Mouse (Mus musculus): ENCODE measurements at regions not wholly inside any gene's neighbourhood (a gene's known extent, or its start where the extent isn't known, plus 50 kb on each side); places are given as distances from the start of the nearest gene placed in this dataset.

- Histone ChIP-seq H3K9ac (ENCODE audit: low read depth, low read length) (no peak overlapping the region), H3K36me3 (ENCODE audit: control insufficient read depth, insufficient read depth, low read length) (no peaks in the 10 kb centered on the region), H3K79me2 (ENCODE audit: control insufficient read depth, insufficient read depth, low read length) (no peaks in the 10 kb centered on the region), H3K4me3 (ENCODE audit: insufficient read depth, low read depth, low read length) (no peak overlapping the region), H3K4me1 (ENCODE audit: control insufficient read depth, insufficient read depth, low read length) (no peaks in the 10 kb centered on the region), H3K27ac (replicated peaks; ENCODE audit: insufficient read depth, low read depth, low read length) (no peak overlapping the region), H3K27me3 (ENCODE audit: control insufficient read depth, insufficient read depth, low read length) (no peaks in the 10 kb centered on the region)
- DNase-seq (ENCODE audit: extremely low read depth, low read depth, low spot score) = no peak
- TF ChIP-seq CTCF (IDR thresholded peaks at IDR 0.05; ENCODE audit: low read depth, low read length) (no peak), POLR2A (IDR thresholded peaks at IDR 0.05; ENCODE audit: extremely low read depth, insufficient read depth, low read length) (no peak)
- WGBS = 56% methylated on average over 1 of the region's 1 CpGs
Measured at GRCm38 (mm10) chr1:19384856-19385255, 176.1 kb downstream of the Tfap2b start.

GRCm38 (mm10) chr1:19388864-19389505 is 180.3 kb downstream of the Tfap2b start:
- H3K27ac ChIP-seq (replicated peaks; ENCODE audit: insufficient read depth, low read depth, low read length) = no peak overlapping the region
- H3K27me3 ChIP-seq (ENCODE audit: control insufficient read depth, insufficient read depth, low read length) = no peaks in the 10 kb centered on the region
- H3K4me1 ChIP-seq (ENCODE audit: control insufficient read depth, insufficient read depth, low read length) = no peaks in the 10 kb centered on the region
- no peak for TF ChIP-seq POLR2A (IDR thresholded peaks at IDR 0.05; ENCODE audit: extremely low read depth, insufficient read depth, low read length)
- TF ChIP-seq CTCF (IDR thresholded peaks at IDR 0.05; ENCODE audit: low read depth, low read length) = no peak
- no peaks in the 10 kb centered on the region for H3K79me2 ChIP-seq (ENCODE audit: control insufficient read depth, insufficient read depth, low read length)
- WGBS = 72% methylated on average over 1 of the region's 1 CpGs
- no peak overlapping the region for H3K9ac ChIP-seq (ENCODE audit: low read depth, low read length)
- no peak for DNase-seq (ENCODE audit: extremely low read depth, low read depth, low spot score)
- no peak overlapping the region for H3K4me3 ChIP-seq (ENCODE audit: insufficient read depth, low read depth, low read length)
- H3K36me3 ChIP-seq (ENCODE audit: control insufficient read depth, insufficient read depth, low read length) = no peaks in the 10 kb centered on the region

- H3K79me2 ChIP-seq (ENCODE audit: control insufficient read depth, insufficient read depth, low read length) = no peaks in the 10 kb centered on the region
- no peaks in the 10 kb centered on the region for H3K27me3 ChIP-seq (ENCODE audit: control insufficient read depth, insufficient read depth, low read length)
Measured at GRCm38 (mm10) chr1:19407556-19407955, 198.8 kb downstream of the Tfap2b start.

GRCm38 (mm10) chr1:19412345-19412744 is 203.6 kb downstream of the Tfap2b start:
- Histone ChIP-seq H3K9ac (ENCODE audit: low read depth, low read length) (no peak overlapping the region), H3K79me2 (ENCODE audit: control insufficient read depth, insufficient read depth, low read length) (no peaks in the 10 kb centered on the region), H3K27ac (replicated peaks; ENCODE audit: insufficient read depth, low read depth, low read length) (no peak overlapping the region), H3K4me1 (ENCODE audit: control insufficient read depth, insufficient read depth, low read length) (no peaks in the 10 kb centered on the region), H3K4me3 (ENCODE audit: insufficient read depth, low read depth, low read length) (no peak overlapping the region), H3K27me3 (ENCODE audit: control insufficient read depth, insufficient read depth, low read length) (no peaks in the 10 kb centered on the region), H3K36me3 (ENCODE audit: control insufficient read depth, insufficient read depth, low read length) (no peaks in the 10 kb centered on the region)
- no peak for TF ChIP-seq POLR2A (IDR thresholded peaks at IDR 0.05; ENCODE audit: extremely low read depth, insufficient read depth, low read length)
- TF ChIP-seq CTCF (IDR thresholded peaks at IDR 0.05; ENCODE audit: low read depth, low read length) = no peak
- no peak for DNase-seq (ENCODE audit: extremely low read depth, low read depth, low spot score)
- WGBS = 82% methylated on average over 4 of the region's 4 CpGs

More at GRCm38 (mm10) chr1:19407556-19407955, 198.8 kb downstream of the Tfap2b start:
- TF ChIP-seq CTCF (IDR thresholded peaks at IDR 0.05; ENCODE audit: low read depth, low read length) (no peak), POLR2A (IDR thresholded peaks at IDR 0.05; ENCODE audit: extremely low read depth, insufficient read depth, low read length) (no peak)
- Histone ChIP-seq H3K36me3 (ENCODE audit: control insufficient read depth, insufficient read depth, low read length) (no peaks in the 10 kb centered on the region), H3K4me3 (ENCODE audit: insufficient read depth, low read depth, low read length) (no peak overlapping the region), H3K9ac (ENCODE audit: low read depth, low read length) (no peak overlapping the region), H3K27ac (replicated peaks; ENCODE audit: insufficient read depth, low read depth, low read length) (no peak overlapping the region), H3K4me1 (ENCODE audit: control insufficient read depth, insufficient read depth, low read length) (no peaks in the 10 kb centered on the region)
- no peak for DNase-seq (ENCODE audit: extremely low read depth, low read depth, low spot score)
- 64% methylated on average over 2 of the region's 2 CpGs for WGBS

- WGBS = 56% methylated on average over 1 of the region's 1 CpGs
- no peaks in the 10 kb centered on the region for H3K27me3 ChIP-seq (ENCODE audit: control insufficient read depth, insufficient read depth, low read length)
- H3K4me1 ChIP-seq (ENCODE audit: control insufficient read depth, insufficient read depth, low read length) = no peaks in the 10 kb centered on the region
- H3K9ac ChIP-seq (ENCODE audit: low read depth, low read length) = no peak overlapping the region
- H3K36me3 ChIP-seq (ENCODE audit: control insufficient read depth, insufficient read depth, low read length) = no peaks in the 10 kb centered on the region
- no peaks in the 10 kb centered on the region for H3K79me2 ChIP-seq (ENCODE audit: control insufficient read depth, insufficient read depth, low read length)
- no peak overlapping the region for H3K4me3 ChIP-seq (ENCODE audit: insufficient read depth, low read depth, low read length)
- no peak for DNase-seq (ENCODE audit: extremely low read depth, low read depth, low spot score)
- H3K27ac ChIP-seq (replicated peaks; ENCODE audit: insufficient read depth, low read depth, low read length) = no peak overlapping the region
- TF ChIP-seq POLR2A (IDR thresholded peaks at IDR 0.05; ENCODE audit: extremely low read depth, insufficient read depth, low read length) (no peak), CTCF (IDR thresholded peaks at IDR 0.05; ENCODE audit: low read depth, low read length) (no peak)
Measured at GRCm38 (mm10) chr1:19421116-19421515, 212.4 kb downstream of the Tfap2b start.

GRCm38 (mm10) chr1:19450786-19451185 is 242.1 kb downstream of the Tfap2b start:
- WGBS = 88% methylated on average over 5 of the region's 5 CpGs
- H3K4me3 ChIP-seq (ENCODE audit: insufficient read depth, low read depth, low read length) = no peak overlapping the region
- no peak for TF ChIP-seq CTCF (IDR thresholded peaks at IDR 0.05; ENCODE audit: low read depth, low read length)
- TF ChIP-seq POLR2A (IDR thresholded peaks at IDR 0.05; ENCODE audit: extremely low read depth, insufficient read depth, low read length) = no peak
- no peaks in the 10 kb centered on the region for H3K79me2 ChIP-seq (ENCODE audit: control insufficient read depth, insufficient read depth, low read length)
- H3K9ac ChIP-seq (ENCODE audit: low read depth, low read length) = no peak overlapping the region
- H3K27ac ChIP-seq (replicated peaks; ENCODE audit: insufficient read depth, low read depth, low read length) = no peak overlapping the region
- no peak for DNase-seq (ENCODE audit: extremely low read depth, low read depth, low spot score)
- no peaks in the 10 kb centered on the region for H3K36me3 ChIP-seq (ENCODE audit: control insufficient read depth, insufficient read depth, low read length)
- H3K27me3 ChIP-seq (ENCODE audit: control insufficient read depth, insufficient read depth, low read length) = no peaks in the 10 kb centered on the region
- no peaks in the 10 kb centered on the region for H3K4me1 ChIP-seq (ENCODE audit: control insufficient read depth, insufficient read depth, low read length)

Measured in liver, adult 2 months (tissue).